In the genomic region with DNA sequence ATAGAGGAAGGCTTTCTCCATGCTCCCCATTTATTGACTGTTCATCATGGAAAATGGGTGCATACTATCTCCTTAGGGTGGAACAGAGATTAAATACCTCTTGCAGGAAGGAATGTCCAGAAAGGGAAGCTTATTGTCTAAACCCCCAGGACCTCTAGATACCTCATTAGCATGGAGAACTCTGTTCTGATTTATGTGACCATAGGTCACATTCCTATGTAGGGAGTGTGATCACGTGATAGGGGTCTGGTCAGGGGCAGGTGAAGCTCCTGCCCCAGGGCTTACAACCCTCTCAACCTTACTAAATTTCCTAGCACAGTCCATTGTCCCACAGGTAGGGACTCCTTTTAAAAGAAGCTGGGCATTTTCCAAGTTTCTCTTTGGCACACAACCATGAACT, we compare ENCODE assay signal across 21 mouse cellular contexts. TPM values are rescaled to one million over a fixed set of nuclear protein-coding genes. Genes with fewer than 3 reads are reported as not detected.
"Had no signal": no experiment of that assay in that cellular context is flagged by ENCODE, and none has a peak within 500 bp of the region (broad histone marks: within the 10 kb centered on the region; RNA-seq: fewer than 3 reads in every experiment).

No protein-coding gene starts in this region.

- H3K4me1 ChIP-seq: limb, embryonic 15.5 days; liver, embryonic 12.5 days; midbrain, embryonic 10.5 days; neural tube, embryonic 15.5 days had no signal

- H3K4me2 ChIP-seq: limb, embryonic 15.5 days; liver, embryonic 12.5 days; lung, embryonic 14.5 days; neural tube, embryonic 15.5 days had no signal

- H3K9me3 ChIP-seq: limb, embryonic 15.5 days; liver, embryonic 12.5 days; midbrain, embryonic 10.5 days; neural tube, embryonic 15.5 days had no signal

- H3K27ac ChIP-seq: limb, embryonic 15.5 days; liver, embryonic 12.5 days; midbrain, embryonic 10.5 days; neural tube, embryonic 15.5 days had no signal

- H3K36me3 ChIP-seq: limb, embryonic 15.5 days; liver, embryonic 12.5 days; midbrain, embryonic 10.5 days; neural tube, embryonic 15.5 days had no signal

- DNase-seq: layer of hippocampus, adult 9-11 months; layer of hippocampus, postnatal 36 days; lung, embryonic 14.5 days; lung, postnatal 10 days; lung, postnatal 4 days; midbrain, embryonic 14.5 days; right cerebral cortex, adult 18-20 months; right cerebral cortex, postnatal 25 days; thymus, adult 2 months; thymus, postnatal 25 days had no signal

- H3K27me3 ChIP-seq: limb, embryonic 15.5 days; liver, embryonic 12.5 days; neural tube, embryonic 15.5 days had no signal

- H3K4me3 ChIP-seq: limb, embryonic 15.5 days; liver, embryonic 12.5 days; midbrain, embryonic 10.5 days; myocyte; neural tube, embryonic 15.5 days had no signal

- ATAC-seq: inflammation-experienced regulatory T-cells, adult 6 months; liver, embryonic 12.5 days had no signal

- H3K9ac ChIP-seq: limb, embryonic 15.5 days; liver, embryonic 12.5 days; lung, embryonic 14.5 days; neural tube, embryonic 15.5 days had no signal

RNA-seq across cellular contexts. Expression of a gene that starts 2.5 kb away (rescaled TPM):
- polyA plus RNA-seq: limb, embryonic 11.5 days; midbrain, embryonic 10.5 days; midbrain, embryonic 14.5 days had no signal

RNA-seq across cellular contexts. Expression of a gene that starts 13.0 kb away (rescaled TPM):
- polyA plus RNA-seq: inflammation-experienced regulatory T-cells, adult 6 months; limb, embryonic 11.5 days; limb, embryonic 15.5 days; liver, embryonic 12.5 days; liver, embryonic 16.5 days; lung, embryonic 14.5 days; midbrain, embryonic 10.5 days; midbrain, embryonic 14.5 days; myocyte; neural tube, embryonic 11.5 days; neural tube, embryonic 15.5 days; testis, adult 2 months; urinary bladder, adult 2 months had no signal

RNA-seq across cellular contexts. Expression of a gene that starts 40.5 kb away (rescaled TPM):
- polyA plus RNA-seq: inflammation-experienced regulatory T-cells, adult 6 months; testis, adult 2 months had no signal

RNA-seq across cellular contexts. Expression of a gene that starts 56.8 kb away (rescaled TPM):
- polyA plus RNA-seq: inflammation-experienced regulatory T-cells, adult 6 months; limb, embryonic 15.5 days; liver, embryonic 12.5 days; liver, embryonic 16.5 days; lung, embryonic 14.5 days; midbrain, embryonic 10.5 days; midbrain, embryonic 14.5 days; myocyte; neural tube, embryonic 11.5 days; neural tube, embryonic 15.5 days; testis, adult 2 months; thymus, adult 2 months had no signal
